Mouse (Mus musculus): Measurements from ENCODE around the gene Coro1b. TPM values are rescaled to one million over a fixed set of nuclear protein-coding genes. Genes with fewer than 3 reads are reported as not detected.

The Coro1b gene
- total RNA-seq, 2 experiments from 2014 or later, result 13.9 to 15.3 TPM

- intact Hi-C loops (cut with DNase I), result no loop called here
- no peak for DNase-seq
Measured at GRCm38 (mm10) chr19:4180411-4180810, 32.0 kb downstream of the Coro1b start.

- intact Hi-C loops (cut with DNase I), result no loop called here
- DNase-seq, result no peak
Measured at GRCm38 (mm10) chr19:4181892-4182291, 33.5 kb downstream of the Coro1b start.

- intact Hi-C loops (cut with DNase I), result no loop called here
- DNase-seq, result no peak
Measured at GRCm38 (mm10) chr19:4183689-4184088, 35.3 kb downstream of the Coro1b start.

GRCm38 (mm10) chr19:4184976-4185975, 36.9 kb downstream of the Coro1b start:
- no peak for DNase-seq
- intact Hi-C loops (cut with DNase I), result no loop called here

GRCm38 (mm10) chr19:4187303-4187702, 38.9 kb downstream of the Coro1b start:
- intact Hi-C loops (cut with DNase I), result no loop called here
- DNase-seq, result no peak

DNA sequence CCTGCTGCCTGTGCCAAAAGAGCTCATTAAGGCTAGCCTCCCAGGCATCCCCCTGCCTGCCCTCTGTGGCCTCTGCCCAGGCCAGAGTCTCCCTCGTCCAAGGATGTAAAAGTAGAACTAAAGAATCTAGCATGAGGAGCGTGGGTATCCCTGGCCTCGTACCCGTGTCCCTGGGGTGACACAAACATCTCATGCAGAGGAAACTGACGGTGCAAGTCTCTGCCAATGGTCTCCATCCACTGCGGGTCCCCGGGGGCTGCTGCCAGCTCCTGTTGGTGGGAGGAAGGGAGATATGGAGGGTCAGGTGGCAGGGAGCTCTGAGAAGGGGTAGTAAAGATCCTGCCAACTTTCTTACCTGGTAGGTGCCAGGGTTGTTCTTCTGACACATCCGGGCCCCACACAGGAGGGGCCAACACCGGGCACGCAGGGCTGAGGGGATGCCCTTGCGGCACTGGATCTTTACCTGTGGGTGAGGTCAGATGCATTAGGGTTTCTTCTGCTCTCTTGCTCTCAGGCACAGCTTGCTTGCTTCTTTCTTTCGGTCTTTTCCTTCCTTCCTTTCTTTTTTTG, 40.7 kb downstream of the Coro1b start:
- intact Hi-C loops (cut with DNase I), result loop anchor here (2.0 kb wide), 1 partner anchor 14 kb away; the partner anchor contains the start of gene Carns1
- no peak for DNase-seq

DNA sequence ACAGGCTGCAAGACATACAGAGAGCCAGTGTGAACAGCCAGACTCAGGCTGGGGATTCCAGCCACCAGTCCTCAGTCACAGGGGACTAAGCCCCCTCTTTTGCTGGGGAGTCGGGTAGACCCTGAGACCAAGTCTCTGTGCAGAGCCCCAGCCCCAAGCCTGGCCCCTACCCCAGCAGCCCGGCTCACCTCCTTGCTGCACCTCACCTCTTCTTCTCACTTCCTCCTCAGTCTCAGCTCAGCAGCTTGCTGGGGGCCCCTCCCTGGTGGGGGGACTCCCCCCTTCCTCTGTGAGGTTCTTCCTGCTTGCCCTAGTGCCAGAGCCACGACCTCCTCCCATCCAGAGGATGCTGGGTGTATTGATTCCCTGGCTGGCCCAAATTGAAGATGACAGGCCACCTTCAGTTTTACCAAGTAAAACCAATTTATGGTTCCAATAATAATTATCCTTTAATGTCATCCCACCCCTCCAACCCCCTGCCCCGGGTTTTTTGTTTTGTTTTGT, 42.5 kb downstream of the Coro1b start, which contains the start of gene Tbc1d10c:
Tbc1d10c (minus strand) TSS at position 454 of the 504 bp plus-strand sequence.
- intact Hi-C loops (cut with DNase I), result loop anchor here (1.0 kb wide), 1 partner anchor 22 kb away; no protein-coding TSS in a partner anchor
- DNase-seq, result no peak

DNA sequence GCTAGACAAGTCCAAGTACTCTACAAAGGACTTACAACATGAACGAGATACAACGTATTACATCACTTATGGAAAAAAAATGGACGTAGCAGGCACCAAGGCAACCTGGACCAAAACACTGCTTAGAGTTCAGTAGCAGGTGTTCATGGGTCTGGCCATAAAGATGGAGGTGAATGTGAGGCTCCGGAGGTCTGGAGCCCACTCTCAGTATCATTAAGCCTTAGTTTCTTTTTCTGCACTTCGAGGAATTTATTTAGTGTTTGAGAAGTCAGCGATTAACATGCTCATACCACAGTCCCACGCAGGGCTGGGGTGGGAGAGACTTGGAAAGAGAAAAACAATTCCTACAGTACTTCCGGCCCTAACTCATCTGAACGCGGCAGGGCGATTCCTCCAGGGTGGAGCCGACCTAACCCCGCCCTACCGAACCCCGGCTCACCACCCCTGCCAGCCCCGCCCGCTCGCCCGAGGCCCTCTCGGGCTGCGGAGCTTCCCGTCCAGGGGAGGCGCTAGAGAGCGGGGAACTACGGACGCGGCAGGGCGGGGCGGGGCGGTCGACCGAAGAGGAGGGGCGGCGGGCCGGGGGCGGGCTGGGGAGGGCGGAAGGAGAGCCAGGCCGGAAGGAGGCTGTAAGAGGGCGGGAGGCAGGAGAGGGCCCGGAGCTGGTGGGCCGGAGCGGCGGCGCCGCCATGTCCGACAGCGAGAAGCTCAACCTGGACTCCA, 43.3 kb downstream of the Coro1b start, which contains the start of gene Ppp1ca:
Ppp1ca (plus strand) TSS at position 538 of the 723 bp plus-strand sequence.
- intact Hi-C loops (cut with DNase I), result loop anchor here (1.0 kb wide), 1 partner anchor 22 kb away; no protein-coding TSS in a partner anchor
- DNase-seq, result peak; percentile 91 to 97

GRCm38 (mm10) chr19:4192251-4192985, 44.0 kb downstream of the Coro1b start:
- intact Hi-C loops (cut with DNase I), result no loop called here
- DNase-seq, result no peak

DNA sequence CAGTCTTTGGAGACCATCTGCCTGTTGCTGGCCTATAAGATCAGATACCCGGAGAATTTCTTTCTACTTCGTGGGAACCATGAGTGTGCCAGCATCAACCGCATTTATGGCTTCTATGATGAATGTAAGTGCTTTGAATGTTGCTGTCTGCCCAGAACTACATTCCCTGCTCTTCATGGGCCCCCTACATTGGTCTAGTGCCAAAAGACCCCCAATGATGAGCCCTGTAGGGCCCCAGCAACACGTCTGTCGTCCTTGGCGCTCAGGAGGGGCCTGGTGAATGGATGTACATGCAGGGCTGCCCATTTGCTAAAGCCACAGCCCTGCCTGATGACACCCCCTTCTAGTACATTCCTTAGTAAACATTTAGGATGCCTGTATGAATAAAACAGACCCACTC, 44.7 kb downstream of the Coro1b start:
- intact Hi-C loops (cut with DNase I), result no loop called here

DNA sequence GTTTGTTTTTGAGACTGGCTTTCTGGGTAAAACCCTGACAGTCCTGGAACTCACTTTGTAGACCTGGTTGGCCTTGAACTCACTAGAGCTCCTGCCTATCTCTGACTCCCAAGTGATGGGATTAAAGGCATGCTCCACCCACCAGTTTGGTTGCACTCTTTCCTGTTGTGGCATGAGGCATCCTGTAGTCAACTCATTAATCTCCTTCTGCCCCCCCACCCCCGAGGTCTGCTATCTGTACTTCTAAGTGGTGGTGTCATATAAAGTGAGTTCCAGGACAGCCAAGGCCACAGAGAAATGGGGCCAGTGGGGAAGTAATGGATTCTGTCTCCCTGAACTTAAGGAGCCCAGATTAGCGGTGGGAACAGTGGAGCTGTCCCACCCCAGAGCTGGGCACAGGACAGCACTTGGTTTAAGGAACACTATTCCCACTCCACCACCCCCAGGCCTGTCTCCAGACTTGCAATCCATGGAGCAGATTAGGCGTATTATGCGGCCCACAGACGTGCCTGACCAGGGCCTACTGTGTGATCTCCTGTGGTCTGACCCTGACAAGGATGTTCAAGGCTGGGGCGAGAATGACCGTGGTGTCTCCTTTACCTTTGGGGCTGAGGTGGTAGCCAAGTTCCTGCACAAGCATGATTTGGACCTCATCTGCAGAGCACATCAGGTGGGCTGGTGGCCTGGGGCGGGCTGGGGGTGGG, 45.8 kb downstream of the Coro1b start:
- no peak for DNase-seq
- intact Hi-C loops (cut with DNase I), result no loop called here

More for the DNA sequence above, 44.7 kb downstream of the Coro1b start:
- no peak for DNase-seq

DNA sequence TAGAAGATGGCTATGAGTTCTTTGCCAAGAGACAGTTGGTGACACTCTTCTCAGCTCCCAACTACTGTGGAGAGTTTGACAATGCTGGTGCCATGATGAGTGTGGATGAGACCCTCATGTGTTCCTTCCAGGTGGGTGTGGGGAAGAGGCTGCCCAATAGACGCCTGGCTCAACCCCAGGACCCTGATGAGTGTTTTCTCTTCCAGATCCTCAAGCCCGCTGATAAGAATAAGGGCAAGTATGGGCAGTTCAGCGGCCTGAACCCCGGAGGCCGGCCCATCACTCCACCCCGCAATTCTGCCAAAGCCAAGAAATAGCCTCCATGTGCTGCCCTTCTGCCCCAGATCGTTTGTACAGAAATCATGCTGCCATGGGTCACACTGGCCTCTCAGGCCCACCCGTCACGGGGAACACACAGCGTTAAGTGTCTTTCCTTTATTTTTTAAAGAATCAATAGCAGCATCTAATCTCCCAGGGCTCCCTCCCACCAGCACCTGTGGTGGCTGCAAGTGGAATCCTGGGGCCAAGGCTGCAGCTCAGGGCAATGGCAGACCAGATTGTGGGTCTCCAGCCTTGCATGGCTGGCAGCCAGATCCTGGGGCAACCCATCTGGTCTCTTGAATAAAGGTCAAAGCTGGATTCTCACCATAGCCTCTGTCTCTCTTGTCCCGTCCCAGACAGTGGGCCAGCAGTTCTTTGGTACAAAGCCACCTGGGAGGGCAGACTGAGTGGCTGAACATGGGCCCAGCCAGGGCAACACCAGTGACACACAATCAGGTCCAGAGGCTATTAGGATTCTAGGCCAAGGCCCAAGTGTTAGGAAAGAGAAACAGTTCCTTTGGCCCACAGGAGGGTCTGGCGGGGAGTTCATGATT, 46.6 kb downstream of the Coro1b start:
- intact Hi-C loops (cut with DNase I), result no loop called here
- no peak for DNase-seq

DNA sequence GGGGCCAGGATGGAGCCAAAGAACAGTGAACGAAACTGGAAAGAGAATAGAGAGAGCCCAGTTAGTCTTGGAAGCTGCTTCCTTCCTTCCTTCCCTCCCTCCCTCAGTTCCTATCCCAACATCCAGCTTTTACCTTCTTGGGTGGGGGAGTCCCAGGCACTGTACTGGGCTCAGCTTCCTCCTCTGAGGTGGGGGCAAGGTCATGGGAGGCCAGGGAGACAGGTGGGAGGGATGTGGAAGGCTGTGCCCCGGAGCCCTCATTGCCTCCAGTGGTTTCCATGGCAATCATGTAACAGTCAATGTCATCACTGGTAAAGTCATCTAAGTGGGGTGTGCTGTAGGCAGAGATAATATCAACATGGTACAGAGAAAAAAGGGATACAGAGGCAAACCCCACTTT, 47.6 kb downstream of the Coro1b start:
- DNase-seq, result no peak
- intact Hi-C loops (cut with DNase I), result no loop called here

DNA sequence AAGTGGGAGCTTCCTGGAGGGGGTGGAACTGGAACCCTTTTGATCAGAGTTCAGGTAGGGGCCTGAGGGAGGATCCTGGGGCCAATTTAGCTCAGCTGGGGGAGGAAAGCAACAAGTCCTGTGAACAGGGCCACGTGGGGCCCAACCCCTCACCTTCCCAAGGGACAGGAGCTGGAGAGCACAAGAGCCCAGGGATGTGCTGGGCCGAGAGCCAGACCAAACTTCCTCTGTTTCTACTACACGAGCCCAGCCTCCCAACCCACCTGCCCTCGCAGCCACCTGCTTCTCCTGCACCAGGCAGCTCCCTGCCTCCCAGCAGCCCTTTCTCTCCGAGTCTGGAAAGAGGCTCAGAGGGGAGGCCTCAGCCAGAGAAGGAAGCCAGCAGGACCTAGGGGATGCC, 48.1 kb downstream of the Coro1b start:
- no peak for DNase-seq
- intact Hi-C loops (cut with DNase I), result no loop called here

- DNase-seq, result no peak
- intact Hi-C loops (cut with DNase I), result no loop called here
Measured at GRCm38 (mm10) chr19:4197180-4197579, 48.8 kb downstream of the Coro1b start.

DNA sequence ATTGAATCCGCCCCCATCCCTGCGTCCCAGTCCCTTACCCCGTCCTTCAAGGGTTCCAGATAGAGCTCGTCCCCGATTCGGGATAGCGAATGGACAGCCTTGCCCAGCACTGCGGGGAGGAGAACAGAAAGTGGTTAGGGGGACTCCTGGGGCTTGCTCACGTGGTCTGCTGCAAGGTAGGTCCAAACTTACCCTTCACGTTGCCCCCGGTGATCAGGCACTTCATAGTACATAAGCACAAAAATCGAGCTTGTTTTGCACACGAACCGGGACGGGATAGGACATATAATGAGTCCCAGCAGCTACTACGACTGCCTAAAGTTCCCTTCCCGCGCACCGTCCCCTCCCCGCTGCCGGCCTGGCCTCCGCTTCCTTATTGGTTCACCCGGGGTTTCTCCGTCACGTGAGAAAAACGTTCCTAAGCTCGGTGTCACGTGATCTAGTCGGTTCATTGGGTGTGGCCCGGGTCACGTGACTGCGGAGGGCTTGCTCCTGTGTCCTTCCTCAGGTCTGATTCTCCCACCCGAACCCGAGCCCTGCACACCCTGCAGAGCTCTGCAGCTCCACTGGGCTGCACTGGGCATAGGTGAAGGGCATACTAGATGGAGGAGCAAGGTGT, 53.0 kb downstream of the Coro1b start, which contains the start of gene Rad9a:
Rad9a (minus strand) TSS at position 372 of the 619 bp plus-strand sequence.
- intact Hi-C loops (cut with DNase I), result no loop called here
- DNase-seq, result peak; percentile 89 to 94

DNA sequence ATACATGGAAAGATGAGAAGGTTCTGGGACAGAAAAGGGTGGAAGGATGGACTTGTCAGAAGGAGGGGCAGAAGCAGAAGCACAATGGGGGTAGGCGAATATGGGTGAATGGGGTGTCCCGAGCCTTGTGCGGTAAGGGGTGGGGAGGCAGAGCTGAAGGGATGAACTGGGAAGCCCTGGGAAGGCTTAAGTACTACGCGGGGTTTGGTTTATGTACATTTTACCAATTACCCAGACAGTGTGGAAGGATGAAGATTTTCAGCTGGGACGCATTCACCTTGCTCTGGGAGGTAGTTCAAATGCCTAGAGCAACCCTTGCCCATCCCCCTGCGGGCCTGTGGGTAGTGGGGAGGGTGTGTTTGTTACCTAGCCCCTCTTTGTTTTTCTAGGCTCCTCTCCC, 53.7 kb downstream of the Coro1b start:
- no peak for DNase-seq
- intact Hi-C loops (cut with DNase I), result no loop called here

GRCm38 (mm10) chr19:4203148-4203547, 54.7 kb downstream of the Coro1b start:
- intact Hi-C loops (cut with DNase I), result no loop called here
- DNase-seq, result no peak
